Mouse (Mus musculus) limb, embryonic 12.5 days (tissue): ENCODE measurements around the gene Poc1b. TPM values are rescaled to one million over a fixed set of nuclear protein-coding genes. Genes with fewer than 3 reads are reported as not detected.
"Not testable (repeated sequence)": the region's sequence is repeated elsewhere in the genome, so short reads cannot be mapped to it uniquely, and the experiment has no call there.

ENCODE experiments used
- ATAC-seq: fragments of 200-750 bp; cut with Nextera tagmentation; 2 replicates; pipeline ENCODE4 v1.8.0; 2017; ENCODE audit warnings: low read depth, moderate TSS enrichment; ENCODE audit not compliant: insufficient number of reproducible peaks, insufficient read depth, low FRiP score, low TSS enrichment
- H3K27ac ChIP-seq: fragments of 300-500 bp; sonication (generic); 2 replicates; pipeline ENCODE4 v1.5.1; 2016; ENCODE audit warnings: mild to moderate bottlenecking, moderate library complexity
- H3K27me3 ChIP-seq: fragments of 300-500 bp; sonication (generic); 2 replicates; pipeline ENCODE4 v1.6.1; 2016; ENCODE audit warnings: mild to moderate bottlenecking, moderate library complexity
- H3K36me3 ChIP-seq: fragments of 300-500 bp; sonication (generic); 2 replicates; pipeline ENCODE4 v1.6.1; 2016; ENCODE audit warnings: mild to moderate bottlenecking, moderate library complexity
- H3K4me1 ChIP-seq: fragments of 300-500 bp; sonication (generic); replicated peaks from 2 replicates; pipeline ENCODE4 v1.6.1; 2016
- H3K4me2 ChIP-seq: fragments of 300-500 bp; sonication (generic); 2 replicates; pipeline ENCODE4 v1.6.1; 2016; ENCODE audit warnings: mild to moderate bottlenecking, moderate library complexity
- H3K4me3 ChIP-seq: fragments of 300-500 bp; sonication (generic); replicated peaks from 2 replicates; pipeline ENCODE4 v1.5.1; 2016; ENCODE audit warnings: mild to moderate bottlenecking
- H3K9ac ChIP-seq: fragments of 300-500 bp; sonication (generic); replicated peaks from 2 replicates; pipeline ENCODE4 v1.6.1; 2016; ENCODE audit warnings: mild to moderate bottlenecking, moderate library complexity
- H3K9me3 ChIP-seq: fragments of 300-500 bp; sonication (generic); 2 replicates; pipeline ENCODE4 v1.6.1; 2016; ENCODE audit warnings: mild to moderate bottlenecking, moderate library complexity
- WGBS: fragments of 180-500 bp; shearing (Covaris S2); methylation state at CpG from one replicate; pipeline ENCODE4 v1.1.7; 2016; 5-methylcytosine and 5-hydroxymethylcytosine counted together
- polyA plus RNA-seq: library from polyadenylated mRNA; unstranded; fragments of >200 nt; fragmentation: Nextera tagmentation; extraction: Ambion mirVana; gene quantifications from 2 replicates; pipeline ENCODE4 v1.2.1, GENCODE M21; 2016

Gene Poc1b
- polyA plus RNA-seq, 1 experiment from 2014 or later, result 22.7 TPM

GRCm38 (mm10) chr10:99209146-99209800 lies 102.4 kb downstream of the Poc1b start:
- Histone ChIP-seq H3K4me1 (peaks cover 10% of the 10 kb centered on the region; the same call in 1 of the 2 replicates), H3K4me2 (no peak overlapping the region), H3K27me3 (no peaks in the 10 kb centered on the region), H3K4me3 (no peak overlapping the region), H3K27ac (no peak overlapping the region), H3K9ac (no peak overlapping the region), H3K36me3 (no peaks in the 10 kb centered on the region), H3K9me3 (no peaks in the 10 kb centered on the region)
- ATAC-seq, result no peak
- 71% methylated on average over 13 of the region's 13 CpGs for WGBS

- H3K27ac ChIP-seq, result no peak overlapping the region
- H3K9me3 ChIP-seq, result no peaks in the 10 kb centered on the region
- 94% methylated on average over 6 of the region's 6 CpGs for WGBS
- ATAC-seq, result no peak
- no peak overlapping the region for H3K9ac ChIP-seq
- no peak overlapping the region for H3K4me3 ChIP-seq
- H3K27me3 ChIP-seq, result no peaks in the 10 kb centered on the region
- no peak overlapping the region for H3K4me2 ChIP-seq
- no peaks in the 10 kb centered on the region for H3K36me3 ChIP-seq
- peaks cover 4% of the 10 kb centered on the region; the same call in 1 of the 2 replicates for H3K4me1 ChIP-seq
Observed at GRCm38 (mm10) chr10:99211021-99211420, 104.2 kb downstream of the Poc1b start.

GRCm38 (mm10) chr10:99211503-99212265 lies 104.8 kb downstream of the Poc1b start:
- no peaks in the 10 kb centered on the region for H3K9me3 ChIP-seq
- H3K9ac ChIP-seq, result no peak overlapping the region
- no peaks in the 10 kb centered on the region for H3K27me3 ChIP-seq
- peaks cover 4% of the 10 kb centered on the region; the same call in 1 of the 2 replicates for H3K4me1 ChIP-seq
- H3K4me2 ChIP-seq, result no peak overlapping the region
- no peak overlapping the region for H3K27ac ChIP-seq
- H3K36me3 ChIP-seq, result no peaks in the 10 kb centered on the region
- H3K4me3 ChIP-seq, result no peak overlapping the region
- 89% methylated on average over 9 of the region's 9 CpGs for WGBS
- ATAC-seq, result no peak

DNA sequence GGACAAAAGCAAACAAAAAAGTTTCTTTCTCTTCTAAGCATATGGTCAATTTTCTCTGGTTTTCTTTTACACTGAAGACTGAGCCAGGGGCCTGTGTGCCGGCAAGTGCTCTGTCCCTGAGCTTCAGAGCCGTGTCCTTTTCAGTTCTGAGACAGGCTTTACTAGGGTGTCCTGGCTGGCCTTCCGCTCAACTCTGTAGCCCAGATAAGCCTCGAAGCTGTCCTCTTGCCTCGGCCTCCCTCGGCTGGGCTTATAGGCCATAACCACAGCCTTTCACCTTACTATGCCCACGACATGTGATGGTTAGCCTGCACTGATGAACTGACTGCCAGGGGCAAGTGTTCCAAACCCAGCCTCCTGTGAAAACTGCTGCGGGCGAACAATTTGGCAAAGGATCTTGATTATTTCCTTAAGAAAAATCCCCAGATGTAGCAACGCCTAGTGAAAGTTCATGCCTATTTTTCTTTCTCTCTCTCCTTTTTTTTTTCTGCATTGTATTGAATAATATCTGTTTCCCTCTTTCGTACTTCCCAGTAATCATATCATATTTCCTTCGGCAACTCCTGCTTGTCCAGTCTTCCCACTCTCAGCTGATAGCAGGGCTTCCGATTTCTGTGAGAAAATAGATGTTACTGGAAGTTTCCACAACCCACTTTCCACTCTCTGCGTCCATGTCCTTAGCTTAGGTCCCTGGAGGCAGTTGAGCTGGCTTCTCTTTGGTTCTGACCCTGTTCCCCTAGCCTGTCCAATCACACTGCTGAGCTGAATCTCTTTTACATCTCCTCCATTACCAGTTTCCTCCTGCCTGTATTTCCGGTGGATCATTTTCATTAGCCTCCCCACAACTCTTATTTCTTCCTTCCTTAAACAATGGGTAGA lies 107.8 kb downstream of the Poc1b start:
- Histone ChIP-seq H3K4me1 (peaks cover 3% of the 10 kb centered on the region; the same call in 1 of the 2 replicates), H3K27me3 (no peaks in the 10 kb centered on the region), H3K9ac (no peak overlapping the region), H3K27ac (no peak overlapping the region), H3K4me2 (no peak overlapping the region), H3K36me3 (no peaks in the 10 kb centered on the region), H3K4me3 (no peak overlapping the region), H3K9me3 (no peaks in the 10 kb centered on the region)
- no peak for ATAC-seq
- 86% methylated on average over 15 of the region's 15 CpGs for WGBS

GRCm38 (mm10) chr10:99216570-99216969 lies 109.7 kb downstream of the Poc1b start:
- H3K27ac ChIP-seq, H3K27me3 ChIP-seq, H3K4me2 ChIP-seq, H3K4me1 ChIP-seq, H3K9ac ChIP-seq, ATAC-seq, H3K4me3 ChIP-seq, H3K36me3 ChIP-seq, H3K9me3 ChIP-seq: not testable (repeated sequence)
- WGBS, result 87% methylated on average over 15 of the region's 15 CpGs

DNA sequence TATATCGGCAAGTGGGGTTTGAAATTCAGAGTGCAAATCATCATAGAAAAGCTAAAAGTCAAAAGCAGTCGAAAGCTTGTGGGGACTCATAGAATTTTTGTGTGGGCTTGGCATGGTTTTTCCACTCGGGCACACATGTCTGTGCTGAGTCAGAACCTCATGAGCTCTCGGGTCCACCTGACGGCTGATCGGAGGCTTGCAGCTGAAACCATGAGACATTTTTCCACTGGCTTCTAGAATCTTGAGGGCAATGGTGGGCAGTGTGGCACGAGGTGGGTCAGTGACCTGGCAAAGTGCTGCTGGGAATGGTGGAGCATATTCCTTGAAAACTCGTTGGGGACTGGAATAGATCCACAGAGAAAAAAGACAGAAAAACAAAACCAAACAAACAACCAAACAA lies 114.7 kb downstream of the Poc1b start:
- Histone ChIP-seq H3K27ac (no peak overlapping the region), H3K9me3 (no peaks in the 10 kb centered on the region), H3K9ac (no peak overlapping the region), H3K4me1 (no peaks in the 10 kb centered on the region), H3K4me3 (no peak overlapping the region), H3K36me3 (no peaks in the 10 kb centered on the region), H3K4me2 (no peak overlapping the region), H3K27me3 (no peaks in the 10 kb centered on the region)
- ATAC-seq, result no peak
- 92% methylated on average over 8 of the region's 8 CpGs for WGBS

DNA sequence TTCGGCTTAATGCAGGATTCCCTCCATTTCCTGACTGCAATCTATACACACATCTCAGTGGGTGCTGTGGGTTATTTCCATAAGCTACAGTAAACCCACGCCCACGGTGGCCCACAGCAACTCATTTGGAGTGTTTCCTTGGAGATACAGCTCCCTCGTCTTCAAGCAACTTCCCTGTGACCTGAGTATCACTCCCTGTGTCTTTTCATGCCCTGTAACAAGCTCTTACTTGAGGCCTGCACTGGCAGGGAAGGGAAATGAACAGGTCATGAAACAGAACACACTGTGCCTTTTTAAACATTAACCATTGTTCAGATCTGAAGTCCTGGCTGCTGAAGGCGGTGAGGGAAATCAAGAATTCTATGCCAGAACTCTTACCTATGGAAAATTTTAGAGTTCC lies 115.9 kb downstream of the Poc1b start:
- Histone ChIP-seq H3K9ac (no peak overlapping the region), H3K4me1 (peaks cover 2% of the 10 kb centered on the region), H3K36me3 (no peaks in the 10 kb centered on the region), H3K9me3 (no peaks in the 10 kb centered on the region), H3K4me2 (no peak overlapping the region), H3K4me3 (no peak overlapping the region), H3K27me3 (no peaks in the 10 kb centered on the region), H3K27ac (no peak overlapping the region)
- 85% methylated on average over 5 of the region's 5 CpGs for whole genome bisulfite sequencing
- ATAC-seq, result no peak

GRCm38 (mm10) chr10:99224218-99224617 lies 117.4 kb downstream of the Poc1b start:
- no peak for ATAC-seq
- Histone ChIP-seq H3K36me3 (no peaks in the 10 kb centered on the region), H3K27me3 (no peaks in the 10 kb centered on the region), H3K4me1 (peaks cover 17% of the 10 kb centered on the region), H3K9ac (no peak overlapping the region), H3K27ac (no peak overlapping the region), H3K4me3 (no peak overlapping the region), H3K9me3 (no peaks in the 10 kb centered on the region), H3K4me2 (no peak overlapping the region)
- 64% methylated on average over 3 of the region's 3 CpGs for WGBS

- Histone ChIP-seq H3K4me3 (no peak overlapping the region), H3K9ac (no peak overlapping the region), H3K9me3 (no peaks in the 10 kb centered on the region), H3K36me3 (no peaks in the 10 kb centered on the region), H3K27me3 (no peaks in the 10 kb centered on the region), H3K4me1 (peaks cover 21% of the 10 kb centered on the region), H3K4me2 (no peak overlapping the region), H3K27ac (no peak overlapping the region)
- no peak for ATAC-seq
- 91% methylated on average over 5 of the region's 5 CpGs for WGBS
Observed at GRCm38 (mm10) chr10:99226782-99227181, 119.9 kb downstream of the Poc1b start.

DNA sequence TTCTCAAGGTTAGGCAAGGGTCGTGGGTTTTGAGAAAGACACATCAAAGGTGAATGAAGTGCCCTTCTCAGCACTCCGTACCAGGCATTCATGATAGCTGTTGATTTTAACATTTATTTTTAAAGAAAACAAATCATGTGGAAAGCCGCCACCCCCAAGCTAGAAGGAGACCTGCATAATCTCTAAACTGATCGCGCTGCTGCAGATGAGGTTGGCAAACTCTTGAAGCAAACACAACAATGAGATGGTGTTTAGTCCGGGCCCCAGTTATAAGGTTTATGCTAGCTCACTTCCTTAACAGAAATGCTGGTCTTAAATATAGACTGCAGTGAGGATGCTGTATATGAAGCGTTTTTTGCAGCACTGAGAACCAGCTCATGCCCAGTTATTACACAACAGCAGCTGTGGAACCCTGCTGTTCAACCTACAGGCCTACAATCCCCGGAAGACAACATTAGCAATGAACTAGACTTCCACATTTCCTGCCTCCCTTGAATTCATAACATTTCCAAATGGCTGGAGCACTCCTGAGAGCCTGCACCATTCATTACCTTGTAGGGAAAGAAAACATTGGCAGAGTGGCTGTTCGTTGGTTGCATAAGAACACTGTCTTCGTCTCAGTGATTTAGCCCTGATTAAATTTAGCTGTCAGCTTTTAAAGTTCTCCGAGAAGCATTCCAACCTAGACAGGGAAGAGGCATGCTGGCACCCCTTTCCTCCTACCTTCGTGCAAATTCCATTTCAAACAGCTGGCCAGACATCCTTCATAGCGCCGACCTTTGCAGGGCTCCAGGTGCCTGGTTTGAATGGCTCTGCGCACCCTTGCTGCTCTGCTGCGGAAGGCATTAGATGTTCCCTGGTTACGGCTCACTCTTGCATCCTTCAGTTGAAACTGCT lies 121.4 kb downstream of the Poc1b start:
- peak overlapping the region; percentile 6; the same call in 1 of the 2 replicates for H3K4me3 ChIP-seq
- 25% methylated on average over 17 of the region's 17 CpGs for WGBS

More for the DNA sequence above, 121.4 kb downstream of the Poc1b start:
- no peak overlapping the region for H3K9ac ChIP-seq
- H3K27me3 ChIP-seq, result no peaks in the 10 kb centered on the region
- H3K4me1 ChIP-seq, result peaks cover 21% of the 10 kb centered on the region
- H3K9me3 ChIP-seq, result no peaks in the 10 kb centered on the region
- peak overlapping the region; percentile 57 for H3K4me2 ChIP-seq
- no peak for ATAC-seq
- H3K27ac ChIP-seq, result peak overlapping the region; percentile 54
- no peaks in the 10 kb centered on the region for H3K36me3 ChIP-seq
